Mouse (Mus musculus) midbrain, postnatal 0 days (tissue): ENCODE data around the gene Cd47. TPM values are rescaled to one million over a fixed set of nuclear protein-coding genes. Genes with fewer than 3 reads are reported as not detected.

Experiments
- ATAC-seq: fragments of 200-750 bp; cut with Nextera tagmentation; 2 replicates; pipeline ENCODE4 v1.8.0; 2017; ENCODE audit warnings: moderate number of reproducible peaks, mild to moderate bottlenecking, moderate TSS enrichment, moderate library complexity; ENCODE audit not compliant: low FRiP score
- DNase-seq: peaks from one replicate; pipeline ENCODE4 v3.0.0-alpha.2; 2015; ENCODE audit warnings: low spot score
- H3K27ac ChIP-seq: fragments of 300-500 bp; sonication (generic); 2 replicates; pipeline ENCODE4 v1.5.1; 2014; ENCODE audit warnings: low read depth, mild to moderate bottlenecking, low read length, mixed read lengths
- H3K27me3 ChIP-seq: fragments of 300-500 bp; sonication (generic); 2 replicates; pipeline ENCODE4 v1.6.1; 2014; ENCODE audit warnings: low read length, control low read depth, mixed read lengths; ENCODE audit not compliant: insufficient read depth
- H3K36me3 ChIP-seq: fragments of 300-500 bp; sonication (generic); 2 replicates; pipeline ENCODE4 v1.6.1; 2014; ENCODE audit warnings: low read length, control low read depth, mixed read lengths; ENCODE audit not compliant: insufficient read depth
- H3K4me1 ChIP-seq: fragments of 300-500 bp; sonication (generic); 2 replicates; pipeline ENCODE4 v1.6.1; 2014; ENCODE audit warnings: mild to moderate bottlenecking, control low read depth, antibody characterized with exemption, low read length, mixed read lengths; ENCODE audit not compliant: insufficient read depth
- H3K4me2 ChIP-seq: fragments of 300-500 bp; sonication (generic); 2 replicates; pipeline ENCODE4 v1.6.1; 2014; ENCODE audit warnings: low read depth, mild to moderate bottlenecking, low read length, mixed read lengths; ENCODE audit not compliant: poor library complexity, severe bottlenecking
- H3K4me3 ChIP-seq: fragments of 300-500 bp; sonication (generic); 2 replicates; pipeline ENCODE4 v1.5.1; 2014; ENCODE audit warnings: low read depth, mild to moderate bottlenecking, low read length, moderate library complexity
- H3K9ac ChIP-seq: fragments of 300-500 bp; sonication (generic); replicated peaks from 2 replicates; pipeline ENCODE4 v1.6.1; 2014; ENCODE audit warnings: mild to moderate bottlenecking, low read length, moderate library complexity, mixed read lengths; ENCODE audit not compliant: poor library complexity, severe bottlenecking
- H3K9me3 ChIP-seq: fragments of 300-500 bp; sonication (generic); 2 replicates; pipeline ENCODE4 v1.6.1; 2016; ENCODE audit warnings: low read length, control low read depth
- CTCF ChIP-seq: IDR thresholded peaks from 2 replicates; pipeline ENCODE4 v1.5.1; 2016; ENCODE audit warnings: antibody characterized with exemption, mild to moderate bottlenecking
- WGBS: fragments of 180-500 bp; shearing (Covaris S2); extraction: QIAGEN DNeasy Blood & Tissue Kit; methylation state at CpG from one replicate; pipeline ENCODE4 v1.1.7; 2014; 5-methylcytosine and 5-hydroxymethylcytosine counted together
- polyA plus RNA-seq: library from polyadenylated mRNA; unstranded; fragments of >200 nt; fragmentation: Nextera tagmentation; extraction: Ambion mirVana; gene quantifications from 2 replicates; pipeline ENCODE4 v1.2.1, GENCODE M21; 2015
- total RNA-seq: library from RNA; depleted of rRNA; stranded (reverse); fragments of >200 nt; gene quantifications from 2 replicates; pipeline ENCODE4 v1.2.3, GENCODE M21; 2014

Cd47 gene
- total and polyA plus RNA-seq, 2 experiments from 2014 or later = 30.5 to 185 TPM

GRCm38 (mm10) chr16:49774059-49775001 is 26.0 kb upstream of the Cd47 start:
- WGBS = 85% methylated on average over 18 of the region's 18 CpGs
- no peak for DNase-seq
- no peak overlapping the region for H3K27ac ChIP-seq

GRCm38 (mm10) chr16:49775002-49775966 is 25.0 kb upstream of the Cd47 start:
- Histone ChIP-seq H3K36me3 (no peaks in the 10 kb centered on the region), H3K27ac (no peak overlapping the region), H3K27me3 (no peaks in the 10 kb centered on the region), H3K4me1 (no peaks in the 10 kb centered on the region), H3K9ac (no peak overlapping the region), H3K4me2 (no peak overlapping the region), H3K9me3 (no peaks in the 10 kb centered on the region), H3K4me3 (no peak overlapping the region)
- ATAC-seq (no peak), DNase-seq (no peak)
- WGBS = 88% methylated on average over 22 of the region's 22 CpGs
- TF ChIP-seq CTCF = no peak

More at GRCm38 (mm10) chr16:49774059-49775001, 26.0 kb upstream of the Cd47 start:
- no peaks in the 10 kb centered on the region for H3K36me3 ChIP-seq
- no peak for ATAC-seq
- no peak for TF ChIP-seq CTCF
- H3K9ac ChIP-seq = no peak overlapping the region
- no peak overlapping the region for H3K4me2 ChIP-seq
- no peaks in the 10 kb centered on the region for H3K27me3 ChIP-seq
- no peaks in the 10 kb centered on the region for H3K9me3 ChIP-seq
- no peak overlapping the region for H3K4me3 ChIP-seq
- no peaks in the 10 kb centered on the region for H3K4me1 ChIP-seq

DNA sequence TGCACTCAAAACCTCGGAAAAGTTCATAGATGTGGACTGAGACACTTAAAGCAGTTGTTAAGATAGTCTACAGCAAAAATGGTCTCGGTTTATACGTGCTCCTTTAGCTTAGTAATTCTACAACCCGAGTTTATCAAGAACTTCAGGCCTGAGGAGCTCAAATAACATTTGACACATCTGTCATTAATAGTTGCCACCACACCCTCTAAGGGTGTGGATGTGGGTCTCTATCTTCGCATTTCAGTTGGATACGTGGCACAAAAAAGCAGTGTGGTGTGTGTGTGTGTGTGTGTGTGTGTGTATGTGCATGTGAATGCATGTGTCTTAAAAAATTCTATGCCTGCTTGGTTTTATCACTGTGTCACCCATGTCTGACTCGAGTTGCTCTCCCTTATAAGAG is 23.4 kb upstream of the Cd47 start:
- Histone ChIP-seq H3K4me2 (no peak overlapping the region), H3K9ac (no peak overlapping the region), H3K9me3 (no peaks in the 10 kb centered on the region), H3K4me1 (no peaks in the 10 kb centered on the region), H3K27me3 (no peaks in the 10 kb centered on the region), H3K4me3 (no peak overlapping the region), H3K36me3 (no peaks in the 10 kb centered on the region), H3K27ac (no peak overlapping the region)
- ATAC-seq (no peak), DNase-seq (no peak)
- no peak for TF ChIP-seq CTCF
- WGBS = 80% methylated on average over 7 of the region's 7 CpGs

DNA sequence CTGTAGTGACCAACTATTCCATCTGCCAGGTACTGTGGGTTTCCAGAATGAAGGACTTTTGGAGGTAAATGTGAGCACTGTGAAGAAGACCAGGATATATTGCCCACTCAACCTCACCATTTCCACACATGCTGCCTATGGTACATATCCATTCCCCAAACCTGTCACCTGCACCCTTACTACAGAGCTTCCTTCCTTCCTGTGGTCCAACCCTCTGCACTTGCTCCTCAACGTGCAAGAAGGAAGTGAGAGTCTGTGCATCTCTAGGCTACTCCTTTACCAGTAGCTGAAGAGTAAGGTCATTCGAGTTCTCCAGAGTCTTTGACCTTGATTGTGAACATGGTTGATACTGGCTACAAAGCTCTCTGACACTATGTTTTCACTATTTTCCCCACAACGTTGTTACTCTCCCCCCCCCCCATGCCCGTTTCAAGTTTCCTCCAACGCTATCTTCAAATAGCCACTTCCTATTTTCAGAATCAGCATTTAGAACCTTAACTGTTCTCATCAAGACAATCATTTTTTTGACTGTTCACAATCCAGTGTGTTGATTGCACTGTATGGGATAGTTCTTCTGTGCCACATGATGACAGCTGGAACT is 18.7 kb upstream of the Cd47 start:
- DNase-seq (no peak), ATAC-seq (no peak; the same call in 1 of the 2 replicates)
- Histone ChIP-seq H3K36me3 (no peaks in the 10 kb centered on the region), H3K9ac (no peak overlapping the region), H3K9me3 (no peaks in the 10 kb centered on the region), H3K27ac (no peak overlapping the region), H3K4me3 (no peak overlapping the region), H3K4me2 (no peak overlapping the region), H3K4me1 (no peaks in the 10 kb centered on the region), H3K27me3 (no peaks in the 10 kb centered on the region)
- 85% methylated on average over 5 of the region's 5 CpGs for WGBS
- no peak for TF ChIP-seq CTCF

- no peak overlapping the region for H3K4me3 ChIP-seq
- no peak overlapping the region for H3K9ac ChIP-seq
- DNase-seq (no peak), ATAC-seq (no peak)
- H3K27me3 ChIP-seq = no peaks in the 10 kb centered on the region
- H3K36me3 ChIP-seq = no peaks in the 10 kb centered on the region
- H3K27ac ChIP-seq = no peak overlapping the region
- H3K9me3 ChIP-seq = no peaks in the 10 kb centered on the region
- TF ChIP-seq CTCF = no peak
- H3K4me1 ChIP-seq = no peaks in the 10 kb centered on the region
- no peak overlapping the region for H3K4me2 ChIP-seq
Measured at GRCm38 (mm10) chr16:49783369-49783768, 17.0 kb upstream of the Cd47 start.
